Mouse (Mus musculus) cerebellum, adult 11 months (tissue): ENCODE results near the gene Dok7.
A peak's percentile ranks its signal among the peaks of the same experiment; 100 is the strongest.

Source experiments
- DNase-seq: peaks from one replicate; pipeline ENCODE4 v3.0.0; 2022

Dok7 gene

DNA sequence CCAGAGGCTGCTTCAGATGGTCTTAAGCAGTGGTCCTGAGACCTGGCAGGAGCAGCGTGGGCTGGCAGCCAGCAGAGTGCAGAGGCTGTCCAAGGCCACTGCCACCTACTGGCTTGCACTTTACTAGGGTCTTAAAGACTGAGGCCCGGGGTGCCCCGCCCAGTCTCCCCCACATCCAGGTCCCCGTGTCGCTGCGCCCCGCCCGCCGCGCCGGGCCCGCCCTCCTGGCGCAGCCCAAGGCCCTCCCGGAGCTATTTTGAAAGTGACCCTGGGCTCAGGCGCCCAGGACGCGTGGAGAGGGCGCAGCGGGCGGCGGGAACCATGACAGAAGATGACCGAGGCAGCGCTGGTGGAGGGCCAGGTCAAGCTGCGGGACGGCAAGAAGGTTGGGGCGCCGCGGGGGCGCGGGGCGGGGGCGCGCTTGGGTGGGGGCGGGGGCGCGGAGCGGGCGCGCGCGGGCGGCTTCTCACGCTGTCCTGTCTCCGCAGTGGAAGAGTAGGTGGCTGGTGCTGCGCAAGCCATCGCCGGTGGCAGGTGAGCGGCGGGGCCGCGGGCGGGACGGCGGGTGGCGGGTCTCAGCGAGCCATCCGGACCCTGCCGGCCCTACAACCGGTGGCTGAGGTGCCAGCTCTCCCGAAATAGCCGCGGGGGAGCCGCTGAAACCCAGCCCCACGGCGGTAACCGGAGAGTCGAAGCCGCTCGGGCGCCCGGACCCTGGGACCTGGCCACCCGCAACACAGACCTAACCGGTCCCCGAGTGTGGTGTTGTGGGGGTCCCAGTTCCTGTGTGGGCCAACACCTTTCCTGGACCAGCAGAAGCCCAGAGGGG lies at the start of gene Dok7:
Gene Dok7 (plus strand): TSS at position 163 of the 829 bp plus-strand sequence.
- peak; percentile 56 for DNase-seq

DNA sequence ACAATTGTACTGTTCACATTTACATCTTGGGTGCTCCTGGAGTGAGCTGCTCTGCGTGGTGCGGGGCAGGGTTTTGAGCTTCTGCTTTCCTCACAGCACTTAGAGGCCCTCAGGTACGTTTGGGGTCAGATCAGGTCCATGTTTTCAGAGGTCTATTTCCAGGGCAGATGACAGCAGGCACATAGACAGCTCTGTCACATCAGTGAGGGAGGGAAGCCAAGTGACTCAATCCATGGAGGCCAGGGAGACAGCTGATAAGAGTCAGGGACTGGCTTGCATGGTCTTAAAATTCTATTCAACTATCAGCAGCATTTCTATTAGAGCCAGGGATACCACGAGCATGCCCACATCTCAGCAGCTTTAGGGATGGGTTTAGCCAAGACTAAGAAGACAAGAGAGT lies 47.4 kb upstream of the Dok7 start:
- no peak for DNase-seq

DNA sequence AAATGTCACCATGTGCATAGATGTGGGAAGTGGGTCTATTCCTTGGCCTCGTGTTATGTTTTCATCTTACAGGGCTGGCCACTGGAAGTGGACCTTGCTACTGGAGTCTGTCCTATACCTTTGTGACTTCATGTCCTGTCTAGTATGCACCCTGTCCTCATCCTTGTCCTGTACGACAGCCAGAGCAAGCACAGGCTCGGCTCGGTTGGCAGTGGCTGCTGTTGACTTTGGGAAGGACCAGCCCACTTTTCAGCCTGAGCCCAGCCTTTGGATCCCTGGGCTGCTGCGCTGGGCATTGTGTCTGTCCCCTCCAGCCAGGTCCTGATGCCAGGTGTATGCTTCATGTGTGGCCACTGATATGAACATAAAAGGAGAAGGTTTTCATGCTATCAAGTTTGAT lies 45.9 kb upstream of the Dok7 start:
- DNase-seq: no peak

DNA sequence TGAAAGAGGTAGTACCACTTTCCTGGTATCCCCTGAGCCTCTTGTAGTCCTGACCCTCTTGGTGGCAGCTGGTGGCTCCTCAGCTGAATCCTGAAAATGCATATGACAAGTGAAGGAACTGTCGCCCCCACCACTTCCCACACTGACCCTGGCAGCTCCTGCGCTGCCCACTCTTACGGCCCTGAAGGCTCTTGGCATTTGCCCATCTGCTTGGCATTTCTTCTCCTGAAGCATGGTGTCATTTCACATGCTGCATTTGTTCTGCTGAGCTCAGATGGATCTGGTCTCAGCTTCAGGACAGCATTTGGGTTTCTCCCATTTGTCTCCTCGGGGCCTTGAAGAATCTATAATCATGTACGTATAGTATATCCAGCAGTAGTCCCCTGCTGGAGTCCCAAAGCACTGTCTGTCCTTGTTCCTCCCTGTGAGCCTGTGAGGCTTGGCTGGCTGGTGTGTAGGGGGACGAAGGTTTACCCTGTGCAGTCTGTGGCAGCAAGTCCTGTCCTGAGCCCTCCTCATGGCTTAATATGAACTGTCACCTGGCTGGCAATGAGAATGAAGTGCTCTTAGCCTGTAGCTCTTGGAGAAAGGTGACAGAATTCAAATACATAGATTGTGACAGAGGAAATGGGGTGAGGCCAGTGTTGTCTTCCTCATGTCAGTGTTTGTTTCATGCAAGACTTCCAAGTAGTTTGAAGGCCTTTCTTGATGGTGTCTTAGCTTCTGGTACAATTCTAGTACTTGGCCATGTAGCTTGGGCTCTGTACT lies 45.2 kb upstream of the Dok7 start:
- DNase-seq: no peak

DNA sequence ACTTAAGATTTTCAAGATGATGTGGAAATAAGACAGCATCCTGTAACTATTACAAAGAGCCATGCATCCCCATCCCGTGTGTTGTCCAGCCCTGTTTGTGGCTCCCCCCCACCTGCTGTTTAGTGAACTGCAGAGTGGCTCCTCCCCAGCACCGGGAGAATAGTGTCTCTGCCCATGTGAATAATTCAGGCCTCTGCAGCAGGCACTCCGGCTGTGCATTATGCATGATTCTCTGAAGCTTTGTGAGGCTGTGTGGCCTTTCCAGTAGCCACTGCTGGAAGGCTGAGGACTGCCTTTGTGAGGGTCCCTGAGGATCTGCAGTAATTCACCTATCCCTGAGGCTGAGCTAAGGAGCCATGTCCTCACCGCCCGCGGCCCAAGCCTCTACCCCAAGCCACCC lies 42.5 kb upstream of the Dok7 start:
- DNase-seq: no peak

DNA sequence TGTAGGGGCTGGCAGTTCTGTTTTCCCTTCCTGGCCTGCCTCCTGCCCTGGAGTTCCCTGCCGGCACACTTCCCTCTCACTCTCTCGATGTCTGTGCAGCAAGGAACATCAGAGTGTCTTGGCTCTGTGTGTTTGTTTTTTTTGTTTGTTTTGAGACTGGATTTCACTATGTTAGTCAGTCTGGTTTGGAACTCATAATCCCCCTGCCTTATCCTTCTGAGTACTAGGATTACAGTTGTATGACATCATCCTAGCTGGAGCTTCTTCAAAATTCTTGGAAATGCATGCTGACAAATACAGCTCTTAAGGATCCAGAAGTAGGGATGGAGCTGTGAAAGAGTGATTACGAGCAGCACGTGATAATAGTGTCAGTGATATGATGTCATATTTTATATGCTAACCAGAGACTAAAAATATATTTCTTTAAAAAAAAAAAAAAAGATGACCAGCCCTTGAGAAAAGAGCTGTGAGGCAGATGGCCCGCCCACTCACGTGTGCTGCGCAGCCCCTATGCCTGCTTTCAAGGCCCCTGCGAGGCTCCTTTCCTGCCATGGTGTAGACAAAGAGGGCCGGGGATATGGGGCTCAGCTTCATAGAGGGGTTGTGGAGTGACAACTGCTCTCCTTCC lies 36.8 kb upstream of the Dok7 start:
- DNase-seq: no peak

DNA sequence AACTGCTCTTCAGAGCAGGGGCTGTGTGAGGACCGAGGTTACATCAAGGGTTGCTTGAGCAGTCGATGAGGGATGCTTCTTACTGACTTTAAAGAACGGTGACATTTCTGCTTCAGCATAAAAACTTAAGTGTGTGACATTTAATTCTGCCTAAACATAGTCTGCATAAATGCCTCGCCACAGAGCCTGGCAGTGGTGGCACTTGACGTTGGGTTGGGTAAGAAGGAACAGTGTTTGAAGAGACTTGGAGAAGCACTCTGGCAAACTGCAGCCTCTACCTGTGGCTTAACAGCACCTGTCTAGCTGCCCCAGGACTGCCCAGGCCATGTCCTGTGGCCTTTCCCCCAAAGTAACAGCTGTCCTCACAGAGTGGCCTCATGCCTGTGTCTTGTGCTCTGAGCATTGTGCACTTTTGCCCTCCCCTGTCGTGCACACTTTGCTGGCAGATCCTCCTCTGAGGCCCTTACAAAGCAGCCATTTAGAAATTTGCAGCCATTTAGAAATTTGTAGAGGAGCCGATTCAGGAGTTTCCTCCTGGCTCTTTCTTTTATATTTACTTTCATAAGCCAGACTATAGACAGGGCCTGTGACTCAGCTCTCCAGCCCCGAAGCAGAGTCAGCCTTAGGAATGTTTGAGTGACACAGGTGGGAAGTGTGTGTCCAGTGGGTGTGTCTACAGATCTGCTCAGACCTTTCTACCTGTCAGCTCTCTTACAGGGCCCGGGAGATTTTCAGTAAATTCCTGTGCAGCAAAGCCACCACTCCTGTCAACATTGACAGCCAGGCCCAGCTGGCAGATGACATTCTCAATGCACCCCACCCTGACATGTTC lies 35.9 kb upstream of the Dok7 start:
- DNase-seq: no peak

DNA sequence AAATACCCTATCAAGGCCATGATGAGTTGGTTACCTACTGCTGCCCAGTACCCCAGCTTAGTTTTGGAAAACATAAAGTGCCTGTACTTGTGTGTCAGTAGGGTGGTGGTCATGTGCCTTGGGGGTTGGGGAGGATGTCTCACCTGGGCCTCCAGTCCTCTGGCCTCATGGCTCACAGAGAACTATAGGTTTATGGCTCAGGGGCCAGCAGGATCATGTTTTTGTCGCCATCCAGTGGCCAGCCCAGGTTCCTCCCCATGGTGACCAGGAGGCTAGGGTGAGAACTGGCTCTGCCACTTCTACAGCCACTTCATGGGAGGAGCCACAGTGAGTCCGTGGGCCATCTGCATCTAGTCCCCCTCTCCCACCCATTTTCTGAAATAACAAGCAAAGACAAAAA lies 31.6 kb upstream of the Dok7 start:
- peak; percentile 19 for DNase-seq

DNA sequence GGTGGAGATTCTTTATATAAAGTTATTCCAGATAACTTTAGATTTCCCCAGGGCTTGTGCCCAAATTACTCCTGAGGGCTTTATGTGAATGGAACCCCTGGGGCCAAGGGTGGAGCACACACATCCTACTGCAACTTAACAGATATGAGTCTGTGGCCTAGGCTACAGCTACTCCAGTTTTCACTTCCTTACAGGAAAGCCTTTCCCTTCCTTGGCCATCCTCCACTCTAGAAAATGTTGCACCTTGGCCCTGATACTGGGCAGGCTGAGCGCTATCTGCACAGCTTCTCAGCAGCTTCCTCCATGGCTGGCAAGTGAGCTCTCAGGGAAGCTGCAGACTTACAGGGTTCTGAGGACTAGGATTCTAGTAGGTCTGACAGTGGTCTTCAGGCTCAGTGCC lies 27.3 kb upstream of the Dok7 start:
- no peak for DNase-seq

DNA sequence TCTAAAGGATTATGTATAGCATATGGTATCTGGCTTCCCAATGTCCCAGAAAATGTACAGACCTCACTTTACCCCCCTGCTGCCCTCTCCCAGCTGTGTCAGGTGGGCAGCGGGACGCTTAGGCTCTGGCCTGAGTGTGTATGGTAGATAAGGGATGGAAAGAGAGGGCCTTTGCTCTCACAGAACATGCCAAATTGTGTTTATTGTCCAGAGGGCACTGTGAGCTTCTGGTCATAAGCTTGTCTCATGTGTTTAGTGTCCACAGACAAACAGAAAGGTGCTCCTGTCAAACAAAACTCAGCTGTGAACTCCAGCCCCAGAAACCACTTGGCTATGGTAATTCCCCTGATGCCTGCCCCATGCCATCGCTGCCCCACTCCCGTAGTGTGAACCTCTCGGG lies 26.8 kb upstream of the Dok7 start:
- DNase-seq: no peak

DNA sequence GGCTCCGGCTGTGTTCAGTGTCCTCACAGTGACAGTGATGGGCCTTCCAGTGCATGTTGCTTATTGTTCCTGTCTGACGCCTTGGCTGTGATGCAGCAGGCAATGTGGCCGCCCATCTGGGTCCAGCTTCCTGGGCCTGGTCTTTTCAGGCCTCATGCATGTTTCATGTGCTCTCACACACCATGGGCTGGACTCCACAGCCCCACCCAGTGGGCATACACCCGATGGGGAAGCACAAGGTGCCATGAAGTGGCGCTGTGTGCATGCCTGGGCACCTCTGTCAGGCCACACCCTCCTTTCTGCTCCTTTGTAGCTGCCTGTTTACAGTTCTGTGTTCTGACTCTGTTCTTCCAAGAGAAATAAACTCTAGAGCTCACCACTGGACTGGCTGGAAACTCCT lies 23.5 kb upstream of the Dok7 start:
- DNase-seq: no peak

DNA sequence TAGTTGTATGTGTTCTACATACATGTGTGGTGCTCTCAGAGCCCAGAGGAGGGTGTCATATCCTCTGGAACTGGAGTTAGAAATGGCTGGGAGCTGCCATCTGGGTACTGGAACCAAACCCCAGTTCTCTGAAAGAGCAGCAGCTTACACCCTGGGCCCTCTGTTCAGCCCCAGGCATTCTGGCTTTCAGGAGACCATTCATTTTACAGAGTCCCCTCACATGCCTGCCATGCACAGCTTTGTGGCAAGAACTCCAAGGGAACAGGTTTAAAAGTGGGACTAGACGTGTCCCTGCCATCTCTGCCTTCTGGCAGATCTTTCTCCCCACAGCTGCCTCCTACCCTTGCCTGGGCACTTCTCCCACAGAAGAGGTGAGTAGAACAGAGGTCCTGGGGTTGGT lies 22.9 kb upstream of the Dok7 start:
- DNase-seq: no peak

DNA sequence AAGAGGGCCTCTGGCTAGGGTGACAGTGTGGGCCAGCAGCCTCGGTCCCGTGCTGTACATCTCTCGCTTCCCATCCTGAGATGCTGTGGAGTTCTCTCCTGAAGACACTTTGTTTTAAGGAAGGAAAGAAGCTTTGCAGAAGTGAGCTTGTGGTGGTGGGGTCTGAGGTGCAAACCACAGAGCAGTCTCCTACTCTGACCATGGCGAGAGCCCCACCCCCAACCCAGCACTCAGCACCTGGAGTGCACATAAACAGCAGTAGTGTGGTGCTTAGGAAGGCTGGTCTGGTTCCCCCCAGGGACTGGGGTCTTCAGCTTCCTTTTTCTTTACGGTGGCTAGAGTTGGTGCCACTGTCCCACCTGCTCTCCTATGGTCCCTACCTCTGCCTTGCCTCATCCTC lies 21.4 kb upstream of the Dok7 start:
- no peak for DNase-seq

DNA sequence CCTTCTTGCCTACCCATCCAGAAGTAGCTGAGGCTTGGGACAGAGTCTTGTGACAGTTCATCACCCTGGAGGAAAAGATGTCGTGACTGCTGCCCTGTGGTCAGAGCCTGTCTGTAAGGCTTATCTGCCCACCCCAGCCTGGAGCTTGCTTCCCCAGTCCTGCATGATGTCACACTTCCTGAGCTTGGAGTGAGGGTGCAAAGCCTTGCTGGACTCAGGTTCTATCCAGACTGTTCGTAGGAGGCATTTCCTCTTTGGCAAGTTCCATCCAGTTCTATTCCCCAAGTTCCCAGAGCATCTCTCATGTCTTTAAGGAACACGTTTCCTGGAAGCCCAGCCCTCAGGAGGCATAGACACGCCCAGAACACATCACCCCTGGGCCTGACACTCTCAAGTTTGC lies 20.8 kb upstream of the Dok7 start:
- DNase-seq: no peak

DNA sequence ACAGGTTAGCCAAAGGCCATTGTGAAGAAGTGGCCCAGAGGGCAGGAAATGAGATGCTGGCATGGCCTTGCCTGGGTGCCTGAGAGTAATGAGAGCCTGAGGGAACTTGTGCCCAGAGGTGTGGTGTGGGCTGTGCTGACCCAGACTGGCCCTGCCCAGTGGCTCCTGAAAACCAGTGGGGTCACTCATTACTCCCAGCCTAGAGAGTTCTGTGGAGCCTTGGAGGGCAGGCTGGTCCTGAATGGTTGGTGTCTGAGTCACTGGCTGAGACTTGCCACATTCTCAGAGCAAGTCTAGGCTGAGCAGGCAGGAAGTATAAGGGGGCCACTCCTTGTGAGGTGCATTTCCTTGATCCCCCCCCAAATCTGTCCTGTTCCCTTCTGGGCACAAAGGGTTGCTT lies 19.1 kb upstream of the Dok7 start:
- no peak for DNase-seq

DNA sequence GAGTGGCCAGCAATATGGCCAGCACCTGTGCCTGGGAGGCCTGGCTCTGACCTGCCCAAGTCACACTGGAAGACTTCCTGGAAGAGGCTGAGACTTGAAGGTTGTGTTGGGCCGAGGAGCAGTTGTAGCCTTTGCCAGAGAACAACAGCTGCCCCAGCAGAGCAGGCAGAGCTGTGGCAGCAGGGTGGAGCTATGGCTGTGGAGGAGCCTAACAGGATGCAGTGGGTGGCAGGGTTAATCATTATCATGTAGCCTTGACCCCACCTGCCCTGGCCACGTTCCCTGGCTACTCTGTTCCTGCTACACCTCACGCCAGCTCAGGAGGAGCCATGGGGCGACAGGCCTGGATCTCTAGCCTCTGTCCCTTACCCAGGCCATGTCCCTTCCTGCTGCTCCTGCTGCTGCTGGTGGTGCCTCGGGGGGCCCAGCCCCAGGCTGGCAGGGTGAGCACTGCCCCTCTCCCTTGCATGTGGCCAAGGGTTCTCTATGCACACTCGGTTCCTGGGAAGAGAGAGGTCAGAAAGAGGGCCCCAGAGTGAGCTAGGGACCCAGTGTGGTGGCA lies 15.2 kb upstream of the Dok7 start, which contains the start of gene Hgfac:
Gene Hgfac (plus strand): TSS at position 242 of the 562 bp plus-strand sequence.
- DNase-seq: no peak

DNA sequence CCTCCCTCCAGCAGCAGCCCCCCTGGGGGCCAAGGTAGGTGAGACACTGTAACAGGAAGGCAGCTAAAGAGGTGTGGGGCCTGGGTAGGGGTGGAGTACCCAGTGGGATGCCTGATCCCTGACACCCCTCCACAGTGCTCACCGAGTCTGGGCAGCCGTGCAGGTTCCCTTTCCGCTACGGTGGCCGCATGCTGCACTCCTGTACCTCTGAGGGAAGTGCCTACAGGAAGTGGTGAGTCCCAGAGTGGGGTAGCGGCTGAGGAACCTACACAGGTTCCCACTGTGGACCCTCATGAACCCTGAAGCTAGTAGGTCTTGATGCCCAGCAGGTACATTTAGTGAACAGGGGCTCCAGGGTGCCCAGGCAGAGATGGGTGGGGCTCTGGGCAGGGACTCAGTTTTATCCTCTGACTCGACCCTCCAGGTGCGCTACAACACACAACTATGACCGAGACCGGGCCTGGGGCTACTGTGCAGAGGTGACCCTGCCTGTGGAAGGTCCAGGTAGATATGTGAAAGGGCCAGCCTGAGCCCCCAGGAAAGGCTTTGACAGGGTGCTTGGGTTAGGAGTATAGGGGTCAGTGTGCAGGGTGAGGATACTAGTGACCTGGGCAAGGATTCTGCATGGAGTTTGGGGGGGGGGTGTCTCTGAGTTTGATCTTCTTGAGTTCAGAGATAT lies 14.0 kb upstream of the Dok7 start:
- DNase-seq: no peak

DNA sequence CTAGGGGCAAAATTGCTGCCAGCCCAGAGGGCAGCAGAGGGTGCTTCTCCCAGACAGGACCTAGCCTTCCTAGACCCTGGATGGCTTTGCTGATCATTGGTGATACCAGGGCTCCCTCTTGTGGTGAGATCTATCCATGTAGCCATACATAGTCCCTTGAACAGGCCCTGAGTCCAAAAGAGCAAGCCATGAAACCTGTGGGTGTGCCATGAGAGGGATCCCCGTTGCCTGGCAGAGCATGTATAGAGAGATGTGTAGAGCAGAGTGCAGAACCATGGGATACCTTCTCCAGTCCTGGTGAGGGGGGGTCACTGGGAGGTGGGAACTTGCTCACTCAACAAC lies 13.5 kb upstream of the Dok7 start:
- DNase-seq: peak; percentile 65

DNA sequence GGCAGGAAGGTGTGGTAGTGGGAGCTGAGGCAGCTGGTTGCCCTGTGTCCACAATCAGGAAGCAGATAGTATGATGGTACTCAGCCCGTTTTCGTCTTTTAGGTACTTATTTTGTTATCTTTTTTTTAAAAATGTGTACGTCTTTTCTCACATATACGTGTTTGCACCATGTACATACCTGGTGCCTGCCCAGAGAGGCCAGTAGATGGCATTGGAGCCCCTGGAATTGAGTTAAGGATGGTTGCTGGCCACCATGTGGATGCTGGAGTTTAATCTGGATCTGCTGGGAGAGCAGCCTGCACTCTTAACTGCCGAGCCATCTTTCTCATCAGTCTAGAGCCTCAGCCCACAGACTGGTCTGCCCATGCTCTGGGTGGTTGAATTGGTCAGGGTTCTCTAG lies 6.0 kb upstream of the Dok7 start:
- DNase-seq: no peak

DNA sequence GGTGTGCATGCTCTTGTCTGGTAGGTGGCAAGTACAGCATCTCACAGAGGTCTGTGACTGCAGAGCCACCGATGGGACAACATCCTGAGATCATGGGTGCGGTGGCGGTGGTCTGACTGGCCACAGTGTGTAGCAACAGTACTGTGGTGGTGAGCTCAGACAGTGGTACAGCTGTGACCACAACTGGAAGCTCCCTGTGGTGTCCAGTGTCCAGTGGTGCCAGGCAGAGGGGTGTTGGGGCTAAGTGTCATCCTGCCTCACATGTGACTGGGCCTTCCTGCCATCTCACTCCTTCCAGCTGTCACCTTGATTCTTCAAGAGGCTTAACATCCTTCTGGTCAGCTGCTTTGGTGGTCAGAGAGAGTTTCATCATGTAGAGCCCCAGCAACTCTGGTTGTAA lies 1.9 kb upstream of the Dok7 start:
- DNase-seq: no peak

DNA sequence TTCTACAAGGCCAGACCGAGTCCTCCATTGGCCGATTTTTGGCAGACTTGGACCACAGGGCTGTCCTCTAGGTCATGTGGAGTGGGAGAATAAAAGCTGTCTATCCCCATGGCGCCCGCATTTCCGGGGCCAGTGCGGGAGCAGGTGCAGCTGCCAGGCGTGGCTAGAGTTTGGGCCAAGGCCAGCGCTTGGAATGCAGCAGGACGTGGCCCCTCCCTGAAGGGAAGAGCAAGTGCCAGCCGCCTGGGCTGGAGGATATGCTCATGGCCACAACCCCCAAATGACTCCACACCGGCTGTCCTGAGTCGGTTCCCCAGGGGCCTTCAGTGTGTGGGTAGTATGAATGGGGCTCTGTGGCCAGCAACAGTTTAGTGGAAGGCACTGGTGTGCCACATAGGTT lies 1.5 kb upstream of the Dok7 start:
- no peak for DNase-seq

DNA sequence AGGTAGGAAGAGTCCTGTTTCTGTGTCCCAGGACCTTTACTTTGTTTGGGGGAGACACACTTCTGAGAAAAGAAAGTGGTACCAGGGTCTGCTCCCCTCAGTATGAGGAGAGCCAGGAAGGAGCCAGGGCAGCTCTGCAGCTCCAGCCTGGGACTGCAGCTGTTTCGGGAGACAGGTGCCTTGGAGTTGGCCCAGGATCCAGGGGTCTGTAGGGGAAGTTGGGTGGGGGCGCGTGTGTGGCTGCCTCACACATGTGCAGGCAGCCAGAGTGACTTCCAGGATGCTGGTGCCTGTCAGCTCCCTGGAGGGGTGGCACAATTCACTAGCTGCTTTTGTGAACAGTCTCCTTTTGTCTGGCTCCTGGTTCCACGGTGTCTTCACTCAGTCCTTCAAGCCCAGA lies 1.0 kb downstream of the Dok7 start:
- no peak for DNase-seq
